Mouse (Mus musculus): ENCODE measurements around the gene Fndc3b. TPM values are rescaled to one million over a fixed set of nuclear protein-coding genes. Genes with fewer than 3 reads are reported as not detected.

The Fndc3b gene
- polyA plus RNA-seq, 1 experiment from 2014 or later: 14.6 TPM

DNA sequence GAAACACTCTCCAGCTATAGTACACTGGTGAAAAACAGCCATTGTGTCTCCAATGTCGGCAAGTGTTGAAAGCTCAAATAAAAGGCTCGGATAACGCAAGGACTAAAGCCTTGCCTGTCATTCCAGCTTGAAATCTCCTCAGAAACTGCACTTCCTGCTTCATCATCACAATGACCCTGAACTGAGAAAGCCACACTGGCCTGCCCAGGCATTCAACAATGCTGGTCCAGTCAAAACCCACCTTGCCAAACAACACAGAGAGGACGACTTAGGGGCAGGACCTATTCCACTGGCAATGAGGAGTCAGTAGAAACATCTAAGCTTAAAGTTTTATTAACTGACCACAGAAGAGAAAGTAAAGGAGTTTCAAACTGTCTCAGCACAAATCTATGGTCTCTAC lies 6.1 kb downstream of the Fndc3b start:
- Histone ChIP-seq H3K9me3 (no peaks in the 10 kb centered on the region), H3K4me3 (no peak overlapping the region), H3K36me3 (no peaks in the 10 kb centered on the region), H3K4me2 (replicated peaks) (no peak overlapping the region), H3K9ac (replicated peaks) (no peak overlapping the region), H3K27me3 (peaks cover 3% of the 10 kb centered on the region; the same call in 1 of the 2 replicates), H3K27ac (replicated peaks) (no peak overlapping the region), H3K4me1 (peaks cover 9% of the 10 kb centered on the region; the same call in 1 of the 2 replicates)
- WGBS: 56% methylated on average over 4 of the region's 4 CpGs
- no peak for ATAC-seq (ENCODE audit: low FRiP score, low read depth)

DNA sequence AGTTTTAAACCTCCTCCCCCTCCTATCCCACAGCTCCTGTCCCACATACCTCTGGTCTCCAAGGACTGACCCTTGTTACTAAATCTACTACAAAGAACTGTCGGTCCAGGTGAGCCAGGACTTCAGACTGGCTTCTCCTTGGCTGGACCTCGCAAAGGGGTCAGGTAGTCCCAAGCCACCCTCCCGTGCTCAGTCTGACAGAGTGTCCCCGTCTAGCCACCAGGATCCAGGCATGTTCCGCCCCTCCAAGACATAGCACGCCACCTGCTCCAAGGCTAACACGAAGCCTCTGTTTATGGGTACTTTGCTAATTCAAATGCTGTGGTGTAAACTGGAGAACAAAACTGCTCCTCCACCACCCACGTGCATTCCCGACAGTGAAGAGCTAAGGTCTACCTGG lies 6.5 kb downstream of the Fndc3b start:
- no peaks in the 10 kb centered on the region for H3K36me3 ChIP-seq
- no peak overlapping the region for H3K4me2 ChIP-seq (replicated peaks)
- no peak overlapping the region for H3K4me3 ChIP-seq
- peaks cover 9% of the 10 kb centered on the region; the same call in 1 of the 2 replicates for H3K4me1 ChIP-seq
- 92% methylated on average over 9 of the region's 9 CpGs for WGBS
- no peaks in the 10 kb centered on the region for H3K9me3 ChIP-seq
- no peak for ATAC-seq (ENCODE audit: low FRiP score, low read depth)
- H3K27me3 ChIP-seq: peaks cover 3% of the 10 kb centered on the region; the same call in 1 of the 2 replicates
- no peak overlapping the region for H3K27ac ChIP-seq (replicated peaks)
- H3K9ac ChIP-seq (replicated peaks): no peak overlapping the region

DNA sequence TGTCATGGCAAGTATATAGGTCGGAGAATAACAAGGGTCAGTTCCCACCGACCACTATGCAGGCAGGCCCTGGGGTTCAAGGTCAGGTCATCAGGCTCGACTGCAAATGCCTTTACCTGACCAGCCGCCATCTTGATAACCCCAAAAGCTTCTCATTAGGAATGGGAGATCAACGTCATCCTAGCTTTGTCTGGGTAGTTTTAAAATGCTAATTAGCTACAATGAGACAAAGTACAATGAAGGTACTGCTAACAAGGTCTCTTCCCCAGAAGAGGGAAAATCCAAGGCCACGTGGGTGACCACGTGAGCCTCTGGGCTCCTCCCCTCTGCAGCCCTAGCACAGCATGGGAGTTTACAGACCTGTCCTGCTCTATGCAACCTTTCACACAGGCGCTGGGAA lies 7.6 kb downstream of the Fndc3b start:
- WGBS: 90% methylated on average over 8 of the region's 8 CpGs
- Histone ChIP-seq H3K9ac (replicated peaks) (no peak overlapping the region), H3K27ac (replicated peaks) (no peak overlapping the region), H3K27me3 (peaks cover 1% of the 10 kb centered on the region; the same call in 1 of the 2 replicates), H3K4me1 (peaks cover 1% of the 10 kb centered on the region; the same call in 1 of the 2 replicates), H3K4me3 (no peak overlapping the region), H3K36me3 (no peaks in the 10 kb centered on the region), H3K4me2 (replicated peaks) (no peak overlapping the region), H3K9me3 (no peaks in the 10 kb centered on the region)
- ATAC-seq (ENCODE audit: low FRiP score, low read depth): no peak

DNA sequence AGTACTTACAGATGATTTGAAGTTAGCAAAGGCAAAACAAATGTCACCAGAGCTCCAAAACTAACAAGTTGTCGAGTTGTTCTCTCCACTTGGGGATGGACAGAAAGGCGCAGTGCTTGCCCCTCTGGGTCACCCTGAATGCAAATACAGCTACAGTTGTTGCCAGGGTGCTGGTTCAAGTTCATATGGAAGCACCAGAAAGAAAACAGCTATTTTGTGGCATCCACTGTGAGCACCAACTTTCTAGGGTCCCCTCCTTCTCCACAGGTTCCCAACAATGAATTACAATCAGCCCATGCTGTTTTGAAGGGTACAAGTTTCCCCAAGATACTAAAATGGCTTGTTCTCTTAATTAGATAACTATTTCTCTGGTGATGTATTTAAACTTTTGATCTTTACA lies 8.0 kb downstream of the Fndc3b start:
- H3K9me3 ChIP-seq: no peaks in the 10 kb centered on the region
- ATAC-seq (ENCODE audit: low FRiP score, low read depth): no peak

DNA sequence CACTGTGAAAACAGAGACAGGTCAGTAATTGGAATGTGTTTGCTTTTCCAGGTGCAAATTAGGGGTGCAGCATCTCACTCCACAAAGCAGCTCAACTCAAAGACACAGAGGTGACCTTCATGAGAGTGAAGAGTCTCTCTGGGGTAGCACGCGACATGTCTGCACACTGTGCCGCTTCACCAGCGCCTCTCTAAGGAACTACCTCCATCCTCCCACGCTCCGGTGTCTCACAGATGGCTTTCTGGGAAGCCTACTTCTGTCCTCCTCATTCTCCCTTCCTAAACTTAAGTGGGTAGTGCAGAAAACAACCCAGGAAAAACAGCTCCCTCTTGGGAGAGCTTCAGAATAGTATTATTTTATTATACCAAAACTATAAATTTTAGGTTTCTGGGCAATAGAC lies 12.4 kb downstream of the Fndc3b start:
- Histone ChIP-seq H3K27me3 (no peaks in the 10 kb centered on the region), H3K4me1 (no peaks in the 10 kb centered on the region), H3K9ac (replicated peaks) (no peak overlapping the region)

More for the DNA sequence above, 8.0 kb downstream of the Fndc3b start:
- Histone ChIP-seq H3K36me3 (no peaks in the 10 kb centered on the region), H3K4me3 (no peak overlapping the region), H3K4me2 (replicated peaks) (no peak overlapping the region), H3K9ac (replicated peaks) (no peak overlapping the region), H3K4me1 (no peaks in the 10 kb centered on the region), H3K27ac (replicated peaks) (no peak overlapping the region), H3K27me3 (no peaks in the 10 kb centered on the region)
- 95% methylated on average over 2 of the region's 2 CpGs for WGBS

DNA sequence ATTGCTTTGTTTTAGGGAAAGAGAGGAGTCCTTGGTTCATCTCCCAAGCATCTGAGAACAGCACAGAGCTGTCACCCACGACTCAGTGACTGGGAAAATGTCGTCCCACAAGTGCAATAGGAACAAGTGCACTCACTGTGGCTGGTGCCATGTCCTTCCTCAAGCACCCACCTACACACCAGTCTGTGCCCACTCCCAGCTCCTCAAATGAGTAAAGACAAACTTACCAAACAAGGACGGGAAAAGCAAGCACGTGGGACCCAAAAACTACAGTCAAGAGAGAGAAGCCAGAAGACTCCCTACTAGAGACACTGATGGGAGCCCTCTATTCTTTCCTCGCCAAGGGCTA lies 14.7 kb downstream of the Fndc3b start:
- 87% methylated on average over 5 of the region's 5 CpGs for WGBS
- ATAC-seq (ENCODE audit: low FRiP score, low read depth): no peak
- H3K4me1 ChIP-seq: no peaks in the 10 kb centered on the region

More for the DNA sequence above, 12.4 kb downstream of the Fndc3b start:
- WGBS: 93% methylated on average over 6 of the region's 6 CpGs
- no peak overlapping the region for H3K4me3 ChIP-seq
- no peak overlapping the region for H3K4me2 ChIP-seq (replicated peaks)
- H3K27ac ChIP-seq (replicated peaks): no peak overlapping the region
- H3K36me3 ChIP-seq: no peaks in the 10 kb centered on the region
- no peaks in the 10 kb centered on the region for H3K9me3 ChIP-seq
- no peak for ATAC-seq (ENCODE audit: low FRiP score, low read depth)

DNA sequence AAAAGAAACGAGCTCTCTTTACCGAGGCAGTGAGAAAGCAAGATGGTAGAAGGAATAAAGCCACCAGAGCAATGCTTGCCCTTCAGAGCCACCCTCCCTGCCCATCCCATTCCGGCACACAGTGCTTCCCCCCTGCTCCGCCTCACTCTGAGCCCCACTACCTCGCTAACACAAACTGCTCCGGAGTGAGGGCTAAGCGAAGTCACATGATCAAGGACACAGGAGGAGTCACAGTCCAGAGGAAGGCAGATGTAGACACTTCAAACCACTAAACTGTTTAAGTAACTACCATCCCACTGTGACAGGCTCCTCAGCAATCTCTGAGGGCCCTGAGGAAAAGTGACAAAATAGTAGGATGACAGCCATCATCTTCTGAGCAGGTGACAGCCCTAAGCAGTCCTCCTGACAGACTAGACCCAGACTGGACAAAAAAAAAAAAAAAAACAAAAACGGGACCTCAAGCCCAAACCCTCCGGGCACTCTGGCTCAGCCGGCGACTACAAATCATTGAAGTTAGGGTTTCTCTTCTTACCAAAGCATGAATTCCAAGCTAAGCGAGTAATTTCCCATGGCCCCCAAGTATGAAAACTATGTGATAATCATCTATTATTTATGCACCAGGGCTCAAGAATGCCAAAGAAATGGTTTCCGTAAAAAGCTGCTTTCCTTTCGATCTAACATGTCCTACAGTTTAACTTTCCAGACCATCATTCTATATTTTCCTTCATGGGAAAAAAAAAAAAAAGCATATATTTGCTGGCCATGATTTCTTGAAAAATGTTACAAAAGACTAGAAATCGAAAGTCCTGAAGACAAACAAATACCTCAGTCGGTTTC lies 15.3 kb downstream of the Fndc3b start:
- WGBS: 77% methylated on average over 16 of the region's 16 CpGs
- H3K27me3 ChIP-seq: no peaks in the 10 kb centered on the region
- H3K4me3 ChIP-seq: no peak overlapping the region
- H3K4me2 ChIP-seq (replicated peaks): no peak overlapping the region
- no peaks in the 10 kb centered on the region for H3K36me3 ChIP-seq
- no peaks in the 10 kb centered on the region for H3K9me3 ChIP-seq
- no peaks in the 10 kb centered on the region for H3K4me1 ChIP-seq
- no peak for ATAC-seq (ENCODE audit: low FRiP score, low read depth)
- no peak overlapping the region for H3K9ac ChIP-seq (replicated peaks)
- H3K27ac ChIP-seq (replicated peaks): no peak overlapping the region

More for the DNA sequence above, 14.7 kb downstream of the Fndc3b start:
- Histone ChIP-seq H3K36me3 (no peaks in the 10 kb centered on the region), H3K9ac (replicated peaks) (no peak overlapping the region), H3K4me3 (no peak overlapping the region), H3K27ac (replicated peaks) (no peak overlapping the region), H3K27me3 (no peaks in the 10 kb centered on the region), H3K9me3 (no peaks in the 10 kb centered on the region), H3K4me2 (replicated peaks) (no peak overlapping the region)

DNA sequence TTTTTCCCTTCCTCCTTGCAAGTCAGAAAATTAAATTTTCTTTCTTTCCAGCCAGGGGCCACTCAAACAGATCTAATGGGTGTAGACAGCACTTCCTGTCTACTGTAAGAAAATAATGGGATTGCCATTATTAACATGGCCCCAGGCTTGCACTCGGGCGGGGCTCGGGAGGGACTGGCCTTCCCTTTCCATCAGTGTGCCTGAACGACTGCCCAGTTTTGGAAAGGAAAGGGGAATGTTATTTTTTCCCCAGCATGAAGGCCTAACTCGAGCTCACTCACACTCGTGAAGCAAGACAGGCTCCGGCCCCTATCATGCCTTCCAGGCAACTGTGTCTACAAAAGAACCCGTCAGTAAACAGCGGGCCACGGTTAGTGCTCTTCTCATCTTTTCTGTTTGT lies 16.5 kb downstream of the Fndc3b start:
- no peaks in the 10 kb centered on the region for H3K27me3 ChIP-seq
- no peak overlapping the region for H3K27ac ChIP-seq (replicated peaks)
- no peak overlapping the region for H3K9ac ChIP-seq (replicated peaks)
- no peaks in the 10 kb centered on the region for H3K4me1 ChIP-seq
- H3K4me2 ChIP-seq (replicated peaks): no peak overlapping the region
- H3K9me3 ChIP-seq: no peaks in the 10 kb centered on the region
- no peak overlapping the region for H3K4me3 ChIP-seq
- H3K36me3 ChIP-seq: no peaks in the 10 kb centered on the region
- ATAC-seq (ENCODE audit: low FRiP score, low read depth): no peak
- 81% methylated on average over 10 of the region's 10 CpGs for WGBS

DNA sequence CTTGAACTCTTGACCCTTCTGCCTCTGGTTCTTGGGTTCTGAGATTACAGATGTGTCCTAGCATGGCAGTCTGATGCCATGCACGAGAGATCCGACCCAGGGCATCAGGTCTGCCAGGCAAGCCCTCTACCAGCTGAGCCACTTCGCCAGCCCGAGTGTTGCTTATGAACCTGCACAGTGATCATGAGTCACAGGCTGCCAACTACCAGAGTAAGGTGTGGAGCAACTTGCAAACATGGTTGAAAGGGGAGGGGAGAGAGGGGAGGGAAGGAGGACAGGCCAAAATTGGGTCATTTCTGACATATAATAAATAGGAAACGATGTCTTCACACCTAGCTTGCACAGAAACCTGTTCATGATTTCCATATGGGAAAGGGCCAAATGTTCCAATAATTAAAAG lies 17.0 kb downstream of the Fndc3b start:
- Histone ChIP-seq H3K4me3 (no peak overlapping the region), H3K27me3 (no peaks in the 10 kb centered on the region), H3K27ac (replicated peaks) (no peak overlapping the region), H3K9me3 (no peaks in the 10 kb centered on the region), H3K9ac (replicated peaks) (no peak overlapping the region), H3K36me3 (no peaks in the 10 kb centered on the region), H3K4me2 (replicated peaks) (no peak overlapping the region), H3K4me1 (no peaks in the 10 kb centered on the region)
- WGBS: 94% methylated on average over 5 of the region's 5 CpGs
- no peak for ATAC-seq (ENCODE audit: low FRiP score, low read depth)

DNA sequence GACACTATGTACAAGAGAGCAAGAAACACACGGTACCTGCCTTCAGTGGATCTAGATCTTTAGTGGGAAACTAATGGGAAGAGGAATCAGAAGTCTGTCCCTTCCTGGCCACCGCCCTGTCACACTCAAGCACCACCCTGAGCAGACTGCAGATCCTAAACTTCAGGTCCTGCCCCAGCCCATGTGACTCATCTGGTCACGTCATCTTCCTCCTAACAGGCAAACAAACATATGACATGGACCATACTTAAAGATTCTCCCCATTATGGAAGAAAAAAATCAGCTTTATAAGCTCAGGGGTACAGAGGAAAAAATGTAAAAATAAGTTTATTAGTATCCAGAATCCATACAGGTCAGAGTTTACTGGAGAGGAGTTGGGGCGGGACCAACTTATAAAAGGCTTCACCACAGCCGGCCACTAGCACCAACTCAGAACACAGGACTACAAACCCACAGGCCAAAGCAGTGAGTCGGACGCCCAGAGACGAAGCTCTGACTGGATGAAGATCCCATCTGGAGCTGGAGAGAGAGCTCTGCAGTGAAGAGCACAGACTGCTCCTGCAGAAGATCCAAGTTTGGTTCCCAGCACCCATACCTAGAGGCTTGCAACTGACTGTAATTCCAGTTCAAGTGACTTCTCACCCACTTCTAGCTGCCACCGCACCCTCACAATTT lies 19.5 kb downstream of the Fndc3b start:
- H3K9me3 ChIP-seq: no peaks in the 10 kb centered on the region
- ATAC-seq (ENCODE audit: low FRiP score, low read depth): no peak
- WGBS: 89% methylated on average over 9 of the region's 9 CpGs

DNA sequence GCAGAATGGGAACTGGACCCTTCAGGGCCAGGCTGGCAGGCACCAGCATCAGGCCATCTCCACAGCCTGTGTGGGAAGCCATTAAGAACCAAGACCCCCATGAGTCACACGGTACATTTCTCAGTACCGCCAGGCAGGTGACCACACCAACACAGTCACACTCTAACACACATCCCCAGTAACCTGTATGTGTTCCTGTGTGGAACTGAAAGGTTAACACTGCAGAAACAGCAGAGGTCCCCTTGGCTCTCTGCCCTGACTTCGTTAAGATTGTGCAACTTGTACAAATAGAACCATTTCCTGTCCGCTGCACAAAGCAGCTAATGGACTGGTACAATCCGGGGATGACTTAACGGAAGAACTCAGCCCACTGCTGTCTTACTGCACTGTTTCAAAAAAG lies 21.1 kb downstream of the Fndc3b start:
- no peaks in the 10 kb centered on the region for H3K4me1 ChIP-seq
- no peaks in the 10 kb centered on the region for H3K36me3 ChIP-seq
- ATAC-seq (ENCODE audit: low FRiP score, low read depth): no peak
- H3K27ac ChIP-seq (replicated peaks): no peak overlapping the region
- no peaks in the 10 kb centered on the region for H3K27me3 ChIP-seq
- H3K9ac ChIP-seq (replicated peaks): no peak overlapping the region
- H3K4me3 ChIP-seq: no peak overlapping the region
- WGBS: 81% methylated on average over 6 of the region's 6 CpGs
- H3K4me2 ChIP-seq (replicated peaks): no peak overlapping the region
- no peaks in the 10 kb centered on the region for H3K9me3 ChIP-seq

More for the DNA sequence above, 19.5 kb downstream of the Fndc3b start:
- H3K4me3 ChIP-seq: no peak overlapping the region
- H3K4me2 ChIP-seq (replicated peaks): no peak overlapping the region
- no peaks in the 10 kb centered on the region for H3K27me3 ChIP-seq
- H3K4me1 ChIP-seq: no peaks in the 10 kb centered on the region
- no peaks in the 10 kb centered on the region for H3K36me3 ChIP-seq
- H3K27ac ChIP-seq (replicated peaks): no peak overlapping the region
- no peak overlapping the region for H3K9ac ChIP-seq (replicated peaks)

DNA sequence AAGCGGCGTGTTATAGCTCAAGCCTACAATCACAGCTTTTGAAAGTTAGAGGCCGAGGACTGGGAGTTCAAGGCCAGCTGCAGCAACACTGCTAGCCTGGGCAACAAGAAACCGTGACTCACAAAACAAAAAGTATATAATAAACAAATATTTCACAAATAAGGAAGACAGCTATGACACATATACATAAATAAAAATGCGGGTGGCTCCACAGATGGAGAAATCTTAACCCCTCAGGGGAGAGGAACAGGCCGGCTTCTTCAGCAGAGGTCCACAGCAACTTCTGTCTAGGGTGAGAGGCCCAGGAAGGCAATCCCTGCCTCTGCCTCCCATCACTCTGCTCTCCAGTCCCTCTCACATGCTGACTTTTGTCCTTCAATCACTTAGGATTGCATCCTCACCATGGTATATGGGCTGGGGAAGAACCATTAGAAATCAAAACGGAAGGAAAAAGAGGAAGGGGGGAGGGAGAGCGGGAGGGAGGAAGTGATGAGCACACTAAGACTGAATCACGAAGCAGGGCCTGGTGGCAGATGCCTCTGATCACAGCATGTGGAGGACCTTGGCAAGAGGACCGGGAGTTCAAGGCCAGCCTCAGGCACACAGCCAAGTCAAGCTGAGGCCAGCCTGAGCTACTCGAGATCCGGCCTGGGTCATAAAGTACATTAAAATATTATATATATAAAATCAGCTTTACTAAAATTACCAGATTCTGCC lies 21.8 kb downstream of the Fndc3b start:
- no peak overlapping the region for H3K27ac ChIP-seq (replicated peaks)
- H3K9ac ChIP-seq (replicated peaks): no peak overlapping the region
- no peak overlapping the region for H3K4me3 ChIP-seq
- H3K27me3 ChIP-seq: no peaks in the 10 kb centered on the region
- H3K36me3 ChIP-seq: no peaks in the 10 kb centered on the region
- no peak overlapping the region for H3K4me2 ChIP-seq (replicated peaks)
- H3K9me3 ChIP-seq: no peaks in the 10 kb centered on the region
- no peak for ATAC-seq (ENCODE audit: low FRiP score, low read depth)
- 94% methylated on average over 12 of the region's 12 CpGs for WGBS
- H3K4me1 ChIP-seq: no peaks in the 10 kb centered on the region

Measured in midbrain, embryonic 12.5 days (tissue).